Mouse (Mus musculus) intestine, postnatal 0 days (tissue): ENCODE measurements around the gene Ppp2r1b. TPM values are rescaled to one million over a fixed set of nuclear protein-coding genes. Genes with fewer than 3 reads are reported as not detected.

Experiments used
- ATAC-seq: fragments of 200-750 bp; cut with Nextera tagmentation; 2 replicates; pipeline ENCODE4 v1.8.0; 2017; ENCODE audit warnings: mild to moderate bottlenecking, moderate TSS enrichment, moderate library complexity
- H3K27ac ChIP-seq: fragments of 300-500 bp; sonication (generic); 2 replicates; pipeline ENCODE4 v1.5.1; 2014; ENCODE audit warnings: mild to moderate bottlenecking, low read depth, low read length, moderate library complexity
- H3K27me3 ChIP-seq: fragments of 300-500 bp; sonication (generic); replicated peaks from 2 replicates; pipeline ENCODE4 v1.6.1; 2014; ENCODE audit warnings: low read length, mixed read lengths; ENCODE audit not compliant: control insufficient read depth, insufficient read depth
- H3K36me3 ChIP-seq: fragments of 300-500 bp; sonication (generic); 2 replicates; pipeline ENCODE4 v1.6.1; 2014; ENCODE audit warnings: mild to moderate bottlenecking, moderate library complexity; ENCODE audit not compliant: control insufficient read depth, insufficient read depth
- H3K4me1 ChIP-seq: fragments of 300-500 bp; sonication (generic); replicated peaks from 2 replicates; pipeline ENCODE4 v1.6.1; 2014; ENCODE audit warnings: antibody characterized with exemption, low read length, mixed read lengths; ENCODE audit not compliant: control insufficient read depth, insufficient read depth
- H3K4me2 ChIP-seq: fragments of 300-500 bp; sonication (generic); replicated peaks from 2 replicates; pipeline ENCODE4 v1.6.1; 2014; ENCODE audit warnings: low read depth, mild to moderate bottlenecking, moderate library complexity
- H3K4me3 ChIP-seq: fragments of 300-500 bp; sonication (generic); 2 replicates; pipeline ENCODE4 v1.5.1; 2014; ENCODE audit warnings: low read depth, low read length
- H3K9ac ChIP-seq: fragments of 300-500 bp; sonication (generic); 2 replicates; pipeline ENCODE4 v1.6.1; 2014; ENCODE audit warnings: mild to moderate bottlenecking, low read depth, low read length
- H3K9me3 ChIP-seq: fragments of 300-500 bp; sonication (generic); 2 replicates; pipeline ENCODE4 v1.6.1; 2016; ENCODE audit warnings: mixed run types; ENCODE audit not compliant: control insufficient read depth
- CTCF ChIP-seq: sonication (generic); IDR thresholded peaks from 2 replicates; pipeline ENCODE4 v1.5.1; 2016; ENCODE audit warnings: low read depth, mild to moderate bottlenecking, control low read depth, antibody characterized with exemption, moderate library complexity
- whole genome bisulfite sequencing: fragments of 180-500 bp; shearing (Covaris S2); extraction: QIAGEN DNeasy Blood & Tissue Kit; methylation state at CpG from one replicate; pipeline ENCODE4 v1.1.7; 2014; 5-methylcytosine and 5-hydroxymethylcytosine counted together
- polyA plus RNA-seq: library from polyadenylated mRNA; unstranded; fragments of >200 nt; fragmentation: Nextera tagmentation; extraction: Ambion mirVana; gene quantifications from 2 replicates; pipeline ENCODE4 v1.2.1, GENCODE M21; 2015

The Ppp2r1b gene
- polyA plus RNA-seq, 1 experiment from 2014 or later: 20.0 TPM

DNA sequence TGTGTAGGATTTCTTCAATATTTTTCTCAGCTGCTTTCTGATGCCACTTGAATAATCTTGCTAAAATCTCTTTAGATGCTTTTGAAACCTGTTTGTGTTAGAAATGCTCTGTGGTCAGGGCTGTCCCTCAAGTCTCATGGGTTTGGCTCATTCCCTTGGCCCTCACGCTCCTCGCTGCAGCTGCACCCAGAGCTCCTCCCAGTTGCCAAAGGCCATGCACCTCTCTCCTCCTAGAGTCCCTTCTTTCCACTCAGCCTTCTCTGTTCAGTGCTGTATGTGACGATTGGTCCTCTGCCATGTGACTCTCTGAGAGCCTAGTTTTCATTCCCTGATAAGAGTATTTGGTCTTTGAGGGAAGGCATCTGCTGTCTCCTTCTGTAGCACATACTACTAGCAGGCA, 32.3 kb downstream of the Ppp2r1b start:
- no peak for TF ChIP-seq CTCF
- H3K27ac ChIP-seq: no peak overlapping the region
- no peaks in the 10 kb centered on the region for H3K4me1 ChIP-seq
- H3K9ac ChIP-seq: no peak overlapping the region
- H3K36me3 ChIP-seq: peaks cover 75% of the 10 kb centered on the region
- no peak overlapping the region for H3K4me3 ChIP-seq
- ATAC-seq: no peak
- no peaks in the 10 kb centered on the region for H3K27me3 ChIP-seq
- no peak overlapping the region for H3K4me2 ChIP-seq
- WGBS: 51% methylated on average over 3 of the region's 3 CpGs
- no peaks in the 10 kb centered on the region for H3K9me3 ChIP-seq

DNA sequence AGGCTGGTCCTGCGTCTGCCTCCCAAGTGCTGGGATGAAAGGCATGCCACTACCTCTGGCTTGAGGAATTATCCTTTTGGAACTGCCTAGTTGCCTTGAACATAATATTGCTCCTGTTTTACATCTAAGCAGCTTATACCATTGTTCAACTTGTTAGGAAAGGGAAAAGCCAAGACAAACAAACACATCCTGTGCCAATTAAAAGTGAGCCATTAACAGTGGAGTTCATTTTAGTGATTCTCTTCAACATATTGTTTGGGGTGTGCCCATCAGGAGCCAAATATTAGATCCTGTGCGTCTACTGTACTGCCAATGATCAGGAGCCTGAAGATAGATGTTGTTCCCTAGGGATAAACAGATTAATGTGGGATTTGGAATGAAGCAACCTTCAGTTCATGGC, 37.1 kb downstream of the Ppp2r1b start:
- Histone ChIP-seq H3K27me3 (no peaks in the 10 kb centered on the region), H3K4me1 (0 out of 2 replicates have a peak, but pooled peaks cover 4% of the 10 kb centered on the region), H3K9me3 (no peaks in the 10 kb centered on the region), H3K4me3 (no peak overlapping the region), H3K36me3 (peaks cover 52% of the 10 kb centered on the region), H3K9ac (no peak overlapping the region), H3K4me2 (no peak overlapping the region), H3K27ac (no peak overlapping the region)
- no peak for ATAC-seq
- 85% methylated on average over 2 of the region's 2 CpGs for WGBS
- TF ChIP-seq CTCF: no peak

DNA sequence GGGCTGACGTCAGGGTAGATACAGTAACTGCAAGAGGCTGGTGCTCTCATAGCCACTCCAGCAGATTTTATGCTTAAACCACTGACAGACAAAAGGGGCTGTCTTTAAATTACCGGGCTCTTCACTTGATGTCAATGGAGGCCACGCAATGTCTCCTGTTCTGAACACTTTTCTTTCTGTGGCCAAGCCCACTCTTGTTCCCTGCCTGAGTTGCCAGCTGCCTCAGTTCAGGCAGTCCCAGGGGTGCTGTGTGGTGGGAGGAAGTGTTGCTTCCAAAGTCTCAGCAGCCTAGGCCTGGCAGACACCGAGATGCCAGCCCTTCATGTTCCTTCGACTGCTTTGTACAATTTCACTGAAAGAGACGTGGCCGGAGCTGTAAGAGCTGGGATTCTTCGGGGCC, 39.0 kb downstream of the Ppp2r1b start:
- peaks cover 33% of the 10 kb centered on the region for H3K36me3 ChIP-seq
- no peak for TF ChIP-seq CTCF
- no peak overlapping the region for H3K4me2 ChIP-seq
- H3K4me3 ChIP-seq: no peak overlapping the region
- ATAC-seq: no peak
- H3K4me1 ChIP-seq: 0 out of 2 replicates have a peak, but pooled peaks cover 4% of the 10 kb centered on the region
- H3K27ac ChIP-seq: no peak overlapping the region; the same call in 1 of the 2 replicates
- H3K9me3 ChIP-seq: no peaks in the 10 kb centered on the region
- no peak overlapping the region for H3K9ac ChIP-seq
- 69% methylated on average over 8 of the region's 8 CpGs for WGBS
- no peaks in the 10 kb centered on the region for H3K27me3 ChIP-seq

DNA sequence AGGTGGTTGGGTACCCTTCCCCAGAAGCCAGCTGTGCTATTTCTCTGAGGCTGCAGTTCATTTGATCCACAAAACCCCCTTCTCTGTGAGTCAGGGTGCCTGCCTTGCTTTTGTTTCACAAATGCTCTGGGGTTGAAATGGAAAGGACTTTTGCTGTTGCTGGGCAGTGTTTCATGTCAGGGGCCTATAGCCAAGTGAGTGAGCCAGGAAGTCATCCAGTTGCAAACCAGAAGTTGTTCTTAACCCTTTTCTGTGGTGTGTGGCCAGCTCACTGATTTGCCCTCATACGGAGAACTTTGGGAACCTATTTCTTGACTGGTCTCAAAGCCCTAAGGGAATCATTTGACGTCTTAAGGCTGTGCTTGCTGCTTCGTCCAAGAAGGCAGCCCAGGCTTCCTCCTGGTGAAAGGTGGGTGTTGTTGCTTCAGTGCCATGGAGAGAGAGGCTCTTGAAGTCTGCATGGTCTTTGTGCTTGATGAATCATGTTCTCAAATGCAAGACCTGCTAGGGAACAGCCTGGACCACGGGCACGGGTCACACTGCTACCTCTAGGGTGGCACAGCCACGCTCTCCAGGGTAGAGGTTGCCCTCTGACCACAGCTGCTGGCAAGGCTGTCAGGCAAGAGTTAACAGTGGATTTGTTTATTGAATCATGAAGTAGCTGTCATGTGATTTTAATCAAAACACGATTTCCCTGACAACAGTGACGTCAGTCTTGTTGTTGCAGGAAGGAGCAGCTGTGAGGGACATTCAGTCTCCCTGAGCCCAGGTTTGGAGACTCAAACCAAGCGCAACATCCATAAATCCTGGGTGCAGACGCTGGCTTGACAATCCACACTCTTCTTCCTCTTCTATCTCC, 39.9 kb downstream of the Ppp2r1b start:
- TF ChIP-seq CTCF: no peak
- Histone ChIP-seq H3K27me3 (no peaks in the 10 kb centered on the region), H3K9ac (no peak overlapping the region), H3K27ac (peak overlapping the region; percentile 77), H3K4me2 (no peak overlapping the region; the same call in 1 of the 2 replicates), H3K4me1 (0 out of 2 replicates have a peak, but pooled peaks cover 4% of the 10 kb centered on the region), H3K36me3 (peaks cover 25% of the 10 kb centered on the region), H3K4me3 (no peak overlapping the region), H3K9me3 (no peaks in the 10 kb centered on the region)
- ATAC-seq: peak; percentile 53; the same call in 1 of the 2 replicates
- WGBS: 57% methylated on average over 10 of the region's 10 CpGs

DNA sequence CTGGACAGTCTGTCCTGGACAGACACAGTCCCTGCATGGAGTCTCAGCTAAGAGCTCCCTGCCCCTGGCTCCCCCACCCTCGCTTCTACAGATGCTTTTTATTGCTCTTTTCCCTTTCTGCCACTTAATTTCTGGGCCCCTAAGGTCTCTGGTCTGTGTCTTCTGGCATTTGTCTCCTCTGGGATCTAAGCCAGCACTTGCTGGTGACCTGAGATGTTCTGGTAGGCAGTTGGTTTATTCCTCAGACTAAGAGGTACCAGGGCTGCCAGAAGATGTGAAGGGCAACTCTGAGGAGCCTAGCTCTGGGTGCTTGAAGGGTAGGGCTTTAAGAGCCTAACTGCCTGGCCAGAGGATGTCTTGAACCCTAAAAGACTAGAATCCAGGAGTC, 40.5 kb downstream of the Ppp2r1b start:
- Histone ChIP-seq H3K4me2 (no peak overlapping the region; the same call in 1 of the 2 replicates), H3K27ac (peak overlapping the region; percentile 77; the same call in 1 of the 2 replicates)
- WGBS: 24% methylated on average over 1 of the region's 1 CpGs

DNA sequence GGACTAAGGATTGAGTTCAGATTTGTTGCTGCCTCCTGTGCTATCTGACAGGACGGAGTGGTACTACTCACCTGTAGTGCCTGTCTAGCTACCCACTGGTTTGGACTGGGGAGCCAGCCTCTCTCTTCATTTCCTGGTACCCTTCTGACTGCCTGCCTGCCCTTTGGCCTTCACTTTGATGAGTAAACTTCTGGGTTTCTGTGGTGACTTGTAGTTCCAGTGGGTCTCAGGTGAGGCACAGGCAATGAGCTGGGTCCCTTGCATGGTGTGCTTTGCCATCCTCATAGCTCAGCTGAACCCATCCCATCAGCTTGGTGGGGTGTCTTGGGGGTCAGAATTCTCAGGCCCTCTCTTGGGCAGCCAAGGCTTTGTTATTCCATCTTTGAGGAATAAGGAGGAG, 41.8 kb downstream of the Ppp2r1b start:
- 0 out of 2 replicates have a peak overlapping the region, but pooled peaks have one; percentile 41 for H3K27ac ChIP-seq
- no peak overlapping the region for H3K9ac ChIP-seq
- H3K27me3 ChIP-seq: no peaks in the 10 kb centered on the region
- 0 out of 2 replicates have a peak, but pooled peaks cover 4% of the 10 kb centered on the region for H3K4me1 ChIP-seq
- no peak overlapping the region for H3K4me2 ChIP-seq
- TF ChIP-seq CTCF: no peak
- 71% methylated on average over 1 of the region's 1 CpGs for WGBS
- no peaks in the 10 kb centered on the region for H3K9me3 ChIP-seq
- no peak; the same call in 1 of the 2 replicates for ATAC-seq
- no peak overlapping the region for H3K4me3 ChIP-seq
- peaks cover 18% of the 10 kb centered on the region; the same call in 1 of the 2 replicates for H3K36me3 ChIP-seq

More for the DNA sequence above, 40.5 kb downstream of the Ppp2r1b start:
- Histone ChIP-seq H3K9me3 (no peaks in the 10 kb centered on the region), H3K4me3 (no peak overlapping the region), H3K4me1 (0 out of 2 replicates have a peak, but pooled peaks cover 4% of the 10 kb centered on the region), H3K36me3 (peaks cover 18% of the 10 kb centered on the region), H3K9ac (no peak overlapping the region), H3K27me3 (no peaks in the 10 kb centered on the region)
- TF ChIP-seq CTCF: no peak
- ATAC-seq: no peak
